Mouse (Mus musculus): ENCODE measurements around the gene Cadm2. TPM values are rescaled to one million over a fixed set of nuclear protein-coding genes. Genes with fewer than 3 reads are reported as not detected.

Gene Cadm2
- total and polyA plus RNA-seq, 2 experiments: under 0.01 to 0.02 TPM

GRCm38 (mm10) chr16:67079318-67079717 lies 541.4 kb downstream of the Cadm2 start:
- no peak for DNase-seq (ENCODE audit: extremely low read depth, low read depth, low spot score)
- Histone ChIP-seq H3K36me3 (ENCODE audit: control insufficient read depth, insufficient read depth, low read length) (no peaks in the 10 kb centered on the region), H3K4me1 (ENCODE audit: control insufficient read depth, insufficient read depth, low read length) (no peaks in the 10 kb centered on the region), H3K4me3 (ENCODE audit: insufficient read depth, low read depth, low read length) (no peak overlapping the region), H3K9ac (ENCODE audit: low read depth, low read length) (no peak overlapping the region), H3K27ac (replicated peaks; ENCODE audit: insufficient read depth, low read depth, low read length) (no peak overlapping the region), H3K79me2 (ENCODE audit: control insufficient read depth, insufficient read depth, low read length) (no peaks in the 10 kb centered on the region), H3K27me3 (ENCODE audit: control insufficient read depth, insufficient read depth, low read length) (no peaks in the 10 kb centered on the region)
- WGBS: 82% methylated on average over 2 of the region's 2 CpGs
- no peak for TF ChIP-seq CTCF (IDR thresholded peaks at IDR 0.05; ENCODE audit: low read depth, low read length)
- TF ChIP-seq POLR2A (IDR thresholded peaks at IDR 0.05; ENCODE audit: extremely low read depth, insufficient read depth, low read length): no peak

DNA sequence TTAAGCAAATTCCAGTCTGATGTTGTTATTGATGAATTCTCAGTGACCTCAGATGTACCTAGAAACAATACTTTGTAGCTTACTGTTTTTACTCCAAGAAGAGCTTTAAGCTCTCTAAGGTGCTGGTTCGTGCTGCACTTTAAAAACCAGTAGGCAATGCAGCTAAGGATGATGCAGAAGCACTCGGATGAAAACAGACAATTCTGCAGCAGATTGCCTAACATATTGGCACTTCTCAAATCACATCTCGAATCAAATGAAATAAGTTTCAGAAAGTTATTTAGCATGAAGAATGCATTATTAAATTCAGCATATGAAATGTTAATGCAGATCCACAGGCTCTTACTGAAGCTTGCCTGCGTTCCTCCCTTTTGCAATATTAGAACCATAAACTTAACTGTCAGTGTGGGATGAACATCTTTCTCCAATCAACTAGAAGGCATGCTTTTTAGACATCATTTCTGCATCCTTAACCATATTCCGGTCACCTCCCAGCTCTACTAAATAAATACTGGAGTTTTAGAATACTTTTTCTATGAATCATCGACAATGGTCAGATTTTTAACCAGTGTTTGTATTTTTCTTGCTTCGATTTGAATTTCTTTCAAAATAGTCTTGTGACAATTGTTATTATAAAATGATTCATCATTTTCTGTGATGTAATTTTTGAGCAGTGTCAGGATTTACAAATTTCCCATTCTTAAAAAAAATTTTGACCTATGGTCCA lies 544.4 kb downstream of the Cadm2 start:
- TF ChIP-seq CTCF (IDR thresholded peaks at IDR 0.05; ENCODE audit: low read depth, low read length) (no peak), POLR2A (IDR thresholded peaks at IDR 0.05; ENCODE audit: extremely low read depth, insufficient read depth, low read length) (no peak)
- no peak overlapping the region for H3K9ac ChIP-seq (ENCODE audit: low read depth, low read length)
- no peaks in the 10 kb centered on the region for H3K4me1 ChIP-seq (ENCODE audit: control insufficient read depth, insufficient read depth, low read length)
- no peak for DNase-seq (ENCODE audit: extremely low read depth, low read depth, low spot score)
- H3K4me3 ChIP-seq (ENCODE audit: insufficient read depth, low read depth, low read length): no peak overlapping the region
- 70% methylated on average over 7 of the region's 7 CpGs for WGBS
- no peak overlapping the region for H3K27ac ChIP-seq (replicated peaks; ENCODE audit: insufficient read depth, low read depth, low read length)
- no peaks in the 10 kb centered on the region for H3K79me2 ChIP-seq (ENCODE audit: control insufficient read depth, insufficient read depth, low read length)
- H3K27me3 ChIP-seq (ENCODE audit: control insufficient read depth, insufficient read depth, low read length): no peaks in the 10 kb centered on the region
- no peaks in the 10 kb centered on the region for H3K36me3 ChIP-seq (ENCODE audit: control insufficient read depth, insufficient read depth, low read length)

DNA sequence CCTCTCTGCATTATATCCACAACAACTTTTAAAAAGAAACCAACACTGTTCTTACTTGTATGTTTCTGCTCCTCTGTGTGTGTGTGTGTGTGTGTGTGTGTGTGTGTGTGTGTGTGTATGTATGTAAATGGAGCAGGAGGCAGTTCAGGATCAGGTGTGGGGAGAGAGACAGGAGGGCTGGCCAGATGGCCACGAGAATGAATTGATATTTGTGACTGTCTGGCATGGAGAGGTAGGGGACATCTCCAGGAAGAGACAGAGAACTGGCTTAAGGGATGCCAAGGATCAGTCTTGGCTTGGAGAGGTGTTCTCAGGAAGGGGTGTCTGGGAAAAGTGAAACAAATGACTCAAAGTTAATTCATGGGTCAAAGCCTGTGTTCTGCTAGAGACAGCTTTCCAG lies 552.2 kb downstream of the Cadm2 start:
- H3K4me3 ChIP-seq (ENCODE audit: insufficient read depth, low read depth, low read length): no peak overlapping the region
- H3K79me2 ChIP-seq (ENCODE audit: control insufficient read depth, insufficient read depth, low read length): no peaks in the 10 kb centered on the region
- no peak overlapping the region for H3K9ac ChIP-seq (ENCODE audit: low read depth, low read length)
- no peak for DNase-seq (ENCODE audit: extremely low read depth, low read depth, low spot score)
- no peak for TF ChIP-seq CTCF (IDR thresholded peaks at IDR 0.05; ENCODE audit: low read depth, low read length)
- H3K4me1 ChIP-seq (ENCODE audit: control insufficient read depth, insufficient read depth, low read length): no peaks in the 10 kb centered on the region
- no peak overlapping the region for H3K27ac ChIP-seq (replicated peaks; ENCODE audit: insufficient read depth, low read depth, low read length)
- no peaks in the 10 kb centered on the region for H3K27me3 ChIP-seq (ENCODE audit: control insufficient read depth, insufficient read depth, low read length)
- no peaks in the 10 kb centered on the region for H3K36me3 ChIP-seq (ENCODE audit: control insufficient read depth, insufficient read depth, low read length)
- WGBS: 44% methylated on average over 1 of the region's 1 CpGs

DNA sequence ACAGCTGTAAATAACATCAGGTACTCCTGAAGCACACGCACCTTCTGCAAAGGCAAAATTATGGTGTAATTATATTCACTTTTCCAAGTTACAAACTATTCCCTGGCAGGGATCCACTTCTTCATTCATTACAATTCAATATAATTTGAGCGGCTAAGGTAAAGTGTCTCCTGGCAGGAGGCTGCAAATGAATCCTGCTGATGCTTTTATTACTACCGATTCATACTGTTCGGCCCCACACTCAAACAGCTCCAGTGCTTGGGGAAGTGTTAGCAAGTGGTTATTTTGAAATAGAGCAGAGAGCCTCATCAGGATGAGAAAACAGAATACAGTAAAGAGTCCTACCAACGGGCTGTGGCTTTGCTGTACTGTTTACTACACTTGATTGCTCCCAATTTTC lies 589.8 kb downstream of the Cadm2 start:
- Histone ChIP-seq H3K27me3 (ENCODE audit: control insufficient read depth, insufficient read depth, low read length) (no peaks in the 10 kb centered on the region), H3K4me3 (ENCODE audit: insufficient read depth, low read depth, low read length) (no peak overlapping the region), H3K27ac (replicated peaks; ENCODE audit: insufficient read depth, low read depth, low read length) (no peak overlapping the region), H3K36me3 (ENCODE audit: control insufficient read depth, insufficient read depth, low read length) (no peaks in the 10 kb centered on the region), H3K4me1 (ENCODE audit: control insufficient read depth, insufficient read depth, low read length) (no peaks in the 10 kb centered on the region), H3K79me2 (ENCODE audit: control insufficient read depth, insufficient read depth, low read length) (no peaks in the 10 kb centered on the region), H3K9ac (ENCODE audit: low read depth, low read length) (no peak overlapping the region)
- 87% methylated on average over 5 of the region's 5 CpGs for WGBS
- no peak for TF ChIP-seq POLR2A (IDR thresholded peaks at IDR 0.05; ENCODE audit: extremely low read depth, insufficient read depth, low read length)
- no peak for TF ChIP-seq CTCF (IDR thresholded peaks at IDR 0.05; ENCODE audit: low read depth, low read length)
- DNase-seq (ENCODE audit: extremely low read depth, low read depth, low spot score): no peak

GRCm38 (mm10) chr16:67019856-67020255 lies 600.9 kb downstream of the Cadm2 start:
- 83% methylated on average over 1 of the region's 1 CpGs for WGBS
- H3K36me3 ChIP-seq (ENCODE audit: control insufficient read depth, insufficient read depth, low read length): no peaks in the 10 kb centered on the region
- no peak for DNase-seq (ENCODE audit: extremely low read depth, low read depth, low spot score)
- no peak overlapping the region for H3K9ac ChIP-seq (ENCODE audit: low read depth, low read length)
- H3K27ac ChIP-seq (replicated peaks; ENCODE audit: insufficient read depth, low read depth, low read length): no peak overlapping the region
- no peak for TF ChIP-seq POLR2A (IDR thresholded peaks at IDR 0.05; ENCODE audit: extremely low read depth, insufficient read depth, low read length)
- TF ChIP-seq CTCF (IDR thresholded peaks at IDR 0.05; ENCODE audit: low read depth, low read length): no peak
- no peaks in the 10 kb centered on the region for H3K4me1 ChIP-seq (ENCODE audit: control insufficient read depth, insufficient read depth, low read length)
- no peaks in the 10 kb centered on the region for H3K27me3 ChIP-seq (ENCODE audit: control insufficient read depth, insufficient read depth, low read length)
- no peak overlapping the region for H3K4me3 ChIP-seq (ENCODE audit: insufficient read depth, low read depth, low read length)
- no peaks in the 10 kb centered on the region for H3K79me2 ChIP-seq (ENCODE audit: control insufficient read depth, insufficient read depth, low read length)

GRCm38 (mm10) chr16:67017710-67018109 lies 603.0 kb downstream of the Cadm2 start:
- H3K27ac ChIP-seq (replicated peaks; ENCODE audit: insufficient read depth, low read depth, low read length): no peak overlapping the region
- H3K4me1 ChIP-seq (ENCODE audit: control insufficient read depth, insufficient read depth, low read length): no peaks in the 10 kb centered on the region
- TF ChIP-seq POLR2A (IDR thresholded peaks at IDR 0.05; ENCODE audit: extremely low read depth, insufficient read depth, low read length) (no peak), CTCF (IDR thresholded peaks at IDR 0.05; ENCODE audit: low read depth, low read length) (no peak)
- H3K27me3 ChIP-seq (ENCODE audit: control insufficient read depth, insufficient read depth, low read length): no peaks in the 10 kb centered on the region
- H3K79me2 ChIP-seq (ENCODE audit: control insufficient read depth, insufficient read depth, low read length): no peaks in the 10 kb centered on the region
- no peak overlapping the region for H3K9ac ChIP-seq (ENCODE audit: low read depth, low read length)
- H3K4me3 ChIP-seq (ENCODE audit: insufficient read depth, low read depth, low read length): no peak overlapping the region
- H3K36me3 ChIP-seq (ENCODE audit: control insufficient read depth, insufficient read depth, low read length): no peaks in the 10 kb centered on the region
- no peak for DNase-seq (ENCODE audit: extremely low read depth, low read depth, low spot score)
- 77% methylated on average over 2 of the region's 2 CpGs for WGBS
